Mouse (Mus musculus) erythroblast, embryonic 14.5 days (primary cell): ENCODE data around the gene Gm4969. TPM values are rescaled to one million over a fixed set of nuclear protein-coding genes. Genes with fewer than 3 reads are reported as not detected.
"Not testable (repeated sequence)": the region's sequence is repeated elsewhere in the genome, so short reads cannot be mapped to it uniquely, and the experiment has no call there.

ENCODE experiments used
- H3K27me3 ChIP-seq: 2 replicates; pipeline ENCODE4 v1.6.1; 2012; ENCODE audit warnings: inconsistent platforms; ENCODE audit not compliant: control insufficient read depth
- H3K36me3 ChIP-seq: 2 replicates; pipeline ENCODE4 v1.6.1; 2012; ENCODE audit warnings: mild to moderate bottlenecking, inconsistent platforms; ENCODE audit not compliant: control insufficient read depth
- H3K4me1 ChIP-seq: 2 replicates; pipeline ENCODE4 v1.6.1; 2012; ENCODE audit warnings: inconsistent platforms; ENCODE audit not compliant: control insufficient read depth
- H3K4me3 ChIP-seq: replicated peaks from 2 replicates; pipeline ENCODE3; 2012; ENCODE audit warnings: moderate library complexity, mild to moderate bottlenecking, inconsistent platforms
- H3K9me3 ChIP-seq: 2 replicates; pipeline ENCODE4 v1.6.1; 2012; ENCODE audit warnings: low read length, inconsistent platforms, mixed read lengths; ENCODE audit not compliant: control insufficient read depth
- GATA1 ChIP-seq: IDR thresholded peaks from 2 replicates; pipeline ENCODE4 v1.6.1; 2012; ENCODE audit warnings: low read length, inconsistent platforms, mixed read lengths
- TAL1 ChIP-seq: IDR thresholded peaks from 3 replicates; pipeline ENCODE4 v1.6.1; 2012; ENCODE audit warnings: low read length, inconsistent platforms, mixed read lengths
- polyA plus RNA-seq: library from polyadenylated mRNA; stranded (reverse); fragments of >175 nt; gene quantifications from 2 replicates; pipeline ENCODE4 v1.2.3, GENCODE M21; 2012

Gm4969 gene
- polyA plus RNA-seq, 1 experiment, result not detected

- Histone ChIP-seq H3K27me3 (no peaks in the 10 kb centered on the region), H3K36me3 (peaks cover 9% of the 10 kb centered on the region)
- TF ChIP-seq GATA1 (no peak), TAL1 (no peak)
Measured at GRCm38 (mm10) chr7:19073504-19073903, 44.7 kb downstream of the Gm4969 start.

GRCm38 (mm10) chr7:19071024-19071423, 47.1 kb downstream of the Gm4969 start:
- not testable (repeated sequence) for H3K36me3 ChIP-seq, H3K9me3 ChIP-seq, H3K4me3 ChIP-seq
- peaks cover 17% of the 10 kb centered on the region for H3K27me3 ChIP-seq
- H3K4me1 ChIP-seq, result peaks cover 18% of the 10 kb centered on the region

More at GRCm38 (mm10) chr7:19073504-19073903, 44.7 kb downstream of the Gm4969 start:
- Histone ChIP-seq H3K9me3 (no peaks in the 10 kb centered on the region), H3K4me1 (peaks cover 34% of the 10 kb centered on the region), H3K4me3 (no peak overlapping the region)

DNA sequence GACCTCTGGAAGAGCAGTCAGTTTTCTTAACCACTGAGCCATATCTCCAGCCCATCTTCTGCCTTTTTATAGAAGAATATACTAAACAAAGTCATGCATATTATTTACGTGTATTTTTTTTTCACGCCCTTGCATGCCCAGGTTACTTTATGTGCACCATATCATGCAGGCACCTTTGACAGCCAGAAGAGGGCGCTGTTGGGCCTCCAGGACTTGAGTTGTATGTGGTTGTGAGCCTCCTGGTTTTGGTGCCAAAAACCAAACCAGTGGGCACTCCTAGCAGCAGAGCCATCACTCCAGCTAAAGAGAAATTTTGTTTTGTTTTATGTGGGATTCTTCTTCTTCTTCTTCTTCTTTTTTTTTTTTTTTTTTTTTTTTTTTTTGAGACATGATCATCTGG, 48.7 kb downstream of the Gm4969 start:
- Histone ChIP-seq H3K4me3 (no peak overlapping the region), H3K9me3 (no peaks in the 10 kb centered on the region; the same call in 1 of the 2 replicates), H3K27me3 (peaks cover 32% of the 10 kb centered on the region), H3K36me3 (no peaks in the 10 kb centered on the region), H3K4me1 (peaks cover 5% of the 10 kb centered on the region)
- TF ChIP-seq GATA1, result no peak
- TF ChIP-seq TAL1, result no peak

GRCm38 (mm10) chr7:19068707-19069106, 49.5 kb downstream of the Gm4969 start:
- TF ChIP-seq TAL1 (no peak), GATA1 (no peak)
- no peaks in the 10 kb centered on the region for H3K36me3 ChIP-seq
- H3K27me3 ChIP-seq, result peaks cover 39% of the 10 kb centered on the region
- peaks cover 5% of the 10 kb centered on the region for H3K4me1 ChIP-seq
- no peaks in the 10 kb centered on the region; the same call in 1 of the 2 replicates for H3K9me3 ChIP-seq
- H3K4me3 ChIP-seq, result no peak overlapping the region

GRCm38 (mm10) chr7:19067935-19068334, 50.2 kb downstream of the Gm4969 start:
- TF ChIP-seq TAL1 (no peak), GATA1 (no peak)
- Histone ChIP-seq H3K4me3 (no peak overlapping the region), H3K9me3 (no peaks in the 10 kb centered on the region; the same call in 1 of the 2 replicates), H3K4me1 (peaks cover 5% of the 10 kb centered on the region), H3K27me3 (peaks cover 42% of the 10 kb centered on the region), H3K36me3 (no peaks in the 10 kb centered on the region)

DNA sequence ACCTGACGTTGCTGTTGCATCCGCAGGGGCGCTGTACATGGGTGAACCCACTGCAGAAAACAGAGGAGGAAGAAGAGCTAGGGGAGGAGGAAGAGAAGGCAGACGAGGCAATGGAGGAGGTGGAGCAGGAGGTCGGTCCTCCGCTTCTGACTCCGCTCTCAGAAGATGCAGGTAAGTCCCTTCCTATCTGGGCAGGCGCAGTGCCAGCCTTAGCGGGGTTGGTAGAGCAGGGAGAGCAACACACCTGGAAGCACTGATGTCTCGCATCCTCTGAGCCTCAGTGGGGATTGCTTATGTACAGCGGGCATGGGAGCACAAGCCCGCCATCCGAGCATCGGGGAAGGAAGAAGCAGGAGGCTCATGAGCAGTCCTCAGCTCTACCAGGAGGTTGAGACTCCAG, 51.1 kb downstream of the Gm4969 start:
- peaks cover 44% of the 10 kb centered on the region for H3K27me3 ChIP-seq
- peaks cover 5% of the 10 kb centered on the region for H3K4me1 ChIP-seq
- H3K9me3 ChIP-seq, result no peaks in the 10 kb centered on the region; the same call in 1 of the 2 replicates
- TF ChIP-seq GATA1 (no peak), TAL1 (no peak)
- no peak overlapping the region for H3K4me3 ChIP-seq
- no peaks in the 10 kb centered on the region for H3K36me3 ChIP-seq

DNA sequence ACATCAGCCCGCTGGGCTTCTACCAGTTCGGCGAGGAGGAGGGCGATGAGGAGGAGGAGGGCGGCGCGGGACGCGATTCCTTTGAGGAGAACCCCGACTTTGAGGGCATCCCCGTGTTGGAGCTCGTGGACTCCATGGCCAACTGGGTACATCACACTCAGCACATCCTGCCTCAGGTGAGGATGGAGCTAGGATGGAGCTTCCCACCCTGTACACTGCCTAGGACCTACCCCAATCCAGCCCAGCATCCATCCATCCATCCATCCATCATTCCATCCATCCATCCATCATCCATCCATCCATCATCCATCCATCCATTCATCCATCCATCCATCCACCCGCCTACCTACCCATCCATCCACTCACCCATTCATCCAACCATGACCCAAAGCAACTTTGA, 52.3 kb downstream of the Gm4969 start:
- Histone ChIP-seq H3K27me3 (peaks cover 44% of the 10 kb centered on the region), H3K4me1 (peaks cover 5% of the 10 kb centered on the region), H3K36me3 (no peaks in the 10 kb centered on the region), H3K4me3 (no peak overlapping the region), H3K9me3 (no peaks in the 10 kb centered on the region; the same call in 1 of the 2 replicates)
- TF ChIP-seq GATA1 (no peak), TAL1 (no peak)

DNA sequence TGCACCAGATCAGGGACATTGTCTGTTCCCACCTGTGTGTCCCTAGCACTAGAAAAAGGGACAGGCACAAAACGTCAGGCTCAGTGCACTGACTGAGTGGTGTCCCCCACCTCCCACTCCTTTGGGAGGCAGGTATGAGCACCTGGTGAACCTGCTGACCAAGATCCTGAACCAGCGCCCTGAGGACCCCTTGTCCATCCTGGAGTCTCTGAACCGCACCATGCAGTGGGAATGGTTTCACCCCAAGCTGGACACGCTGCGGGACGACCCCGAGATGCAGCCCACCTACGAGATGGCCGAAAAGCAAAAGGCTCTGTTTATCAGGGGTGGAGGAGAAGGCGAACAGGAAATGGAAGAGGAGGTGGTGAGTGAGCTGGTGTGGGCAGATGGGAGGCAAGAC, 60.8 kb downstream of the Gm4969 start:
- H3K36me3 ChIP-seq, result peaks cover 27% of the 10 kb centered on the region
- no peaks in the 10 kb centered on the region for H3K9me3 ChIP-seq
- H3K4me3 ChIP-seq, result no peak overlapping the region

GRCm38 (mm10) chr7:19055108-19055507, 63.1 kb downstream of the Gm4969 start:
- no peaks in the 10 kb centered on the region for H3K4me1 ChIP-seq
- H3K4me3 ChIP-seq, result no peak overlapping the region
- H3K27me3 ChIP-seq, result no peaks in the 10 kb centered on the region
- no peaks in the 10 kb centered on the region for H3K9me3 ChIP-seq
- no peak for TF ChIP-seq GATA1
- no peak for TF ChIP-seq TAL1
- H3K36me3 ChIP-seq, result peaks cover 50% of the 10 kb centered on the region

More for the DNA sequence above, 60.8 kb downstream of the Gm4969 start:
- no peaks in the 10 kb centered on the region for H3K4me1 ChIP-seq
- peaks cover 1% of the 10 kb centered on the region; the same call in 1 of the 2 replicates for H3K27me3 ChIP-seq
- TF ChIP-seq GATA1 (no peak), TAL1 (no peak)

- Histone ChIP-seq H3K36me3 (peaks cover 54% of the 10 kb centered on the region), H3K4me1 (no peaks in the 10 kb centered on the region), H3K4me3 (no peak overlapping the region), H3K9me3 (no peaks in the 10 kb centered on the region), H3K27me3 (no peaks in the 10 kb centered on the region)
- TF ChIP-seq TAL1 (no peak), GATA1 (no peak)
Measured at GRCm38 (mm10) chr7:19054777-19055076, 63.4 kb downstream of the Gm4969 start.
